Mouse (Mus musculus): ENCODE data around the gene Sim2.

The Sim2 gene

DNA sequence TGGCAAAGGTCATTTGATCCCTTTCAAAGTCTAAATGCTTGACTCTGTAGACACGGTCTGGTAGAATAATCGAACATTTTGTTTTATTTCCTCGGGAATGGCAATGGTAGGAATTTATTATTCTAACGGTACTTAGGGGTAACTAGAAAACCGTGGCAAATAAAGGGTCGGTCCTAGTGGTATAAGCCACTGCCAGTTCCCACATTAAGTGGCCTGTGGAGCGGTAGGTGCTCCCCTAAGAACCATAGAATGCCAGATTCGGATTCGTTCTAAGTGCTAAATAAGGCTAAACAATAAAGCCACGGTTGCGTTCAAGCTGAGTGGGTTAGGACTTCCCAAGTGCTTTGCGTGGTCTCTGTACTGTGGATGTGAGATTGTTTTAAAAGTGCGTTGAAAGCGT is 11.7 kb downstream of the Sim2 start:
- no peak for DNase-seq (ENCODE audit: low spot score)

DNA sequence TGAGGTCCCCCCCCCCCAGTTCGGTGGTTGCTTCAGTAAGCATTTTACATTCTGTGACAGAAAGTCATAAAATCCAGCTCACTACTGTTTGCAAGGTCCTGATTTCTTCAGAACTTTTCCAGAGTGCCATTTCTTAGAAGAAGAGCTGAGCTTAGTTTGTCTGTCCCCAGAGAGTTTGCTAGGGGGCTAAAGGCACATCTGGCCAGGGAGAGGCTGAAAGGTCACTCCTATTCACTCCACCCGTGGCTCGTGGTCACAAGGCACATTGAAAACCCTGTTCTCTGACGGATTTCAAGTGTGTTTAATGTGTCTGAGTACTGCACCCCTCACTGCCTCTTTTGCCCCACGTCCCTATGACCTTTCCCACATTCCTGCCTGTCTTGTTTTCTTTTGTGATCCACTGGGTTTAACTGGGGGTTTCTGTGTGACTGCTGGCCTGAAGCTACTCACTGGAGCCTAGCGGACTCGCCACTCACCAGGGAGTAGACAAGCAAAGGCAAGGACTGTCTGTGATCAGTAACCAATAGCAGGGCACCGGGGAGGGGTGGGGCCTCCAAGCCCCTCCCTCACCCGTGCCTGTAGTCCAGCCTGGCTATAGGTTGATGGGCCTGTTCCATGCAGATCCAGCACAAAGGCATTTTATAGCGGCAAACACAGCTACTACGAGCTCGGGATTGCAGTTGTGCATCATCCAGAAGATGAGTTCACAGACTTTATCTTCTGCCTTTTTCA is 13.2 kb downstream of the Sim2 start:
- DNase-seq (ENCODE audit: low spot score) = no peak

DNA sequence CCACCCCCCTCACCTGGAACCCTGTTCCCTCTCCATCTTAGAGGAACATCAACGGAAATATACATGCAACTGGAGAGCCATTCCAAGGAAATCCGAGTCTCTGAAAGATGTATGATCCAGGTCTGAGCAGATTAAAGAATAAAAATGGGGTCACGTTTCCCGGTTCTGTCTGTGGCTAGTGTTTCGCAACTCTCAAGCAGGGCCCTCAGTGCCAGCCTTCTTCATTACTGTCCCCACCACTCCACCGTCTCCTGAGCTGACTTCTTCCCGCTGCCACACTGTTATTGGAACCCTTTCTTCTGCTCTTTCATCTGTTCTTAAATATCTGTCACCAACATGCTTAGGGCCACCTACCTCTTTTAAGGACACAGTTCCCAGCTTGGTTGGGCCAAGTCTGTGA is 28.4 kb downstream of the Sim2 start:
- DNase-seq (ENCODE audit: low spot score) = no peak

DNA sequence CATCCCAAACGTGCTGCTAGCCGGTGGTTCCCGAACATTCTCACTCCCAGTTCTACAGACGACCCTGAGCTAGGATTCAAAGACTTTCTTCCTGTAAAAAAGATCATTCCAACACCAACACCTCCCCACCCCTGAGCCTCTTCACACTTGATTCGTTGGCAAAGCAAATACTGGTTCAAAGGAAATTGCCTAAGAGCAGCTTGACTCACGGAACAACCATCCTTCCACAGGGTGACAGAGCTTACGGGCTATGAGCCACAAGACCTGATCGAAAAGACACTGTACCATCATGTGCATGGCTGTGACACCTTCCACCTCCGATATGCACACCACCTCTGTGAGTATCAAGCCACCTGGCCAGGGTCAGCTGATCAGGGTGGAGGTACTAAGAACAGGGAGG is 30.0 kb downstream of the Sim2 start:
- DNase-seq (ENCODE audit: low spot score) = no peak

DNA sequence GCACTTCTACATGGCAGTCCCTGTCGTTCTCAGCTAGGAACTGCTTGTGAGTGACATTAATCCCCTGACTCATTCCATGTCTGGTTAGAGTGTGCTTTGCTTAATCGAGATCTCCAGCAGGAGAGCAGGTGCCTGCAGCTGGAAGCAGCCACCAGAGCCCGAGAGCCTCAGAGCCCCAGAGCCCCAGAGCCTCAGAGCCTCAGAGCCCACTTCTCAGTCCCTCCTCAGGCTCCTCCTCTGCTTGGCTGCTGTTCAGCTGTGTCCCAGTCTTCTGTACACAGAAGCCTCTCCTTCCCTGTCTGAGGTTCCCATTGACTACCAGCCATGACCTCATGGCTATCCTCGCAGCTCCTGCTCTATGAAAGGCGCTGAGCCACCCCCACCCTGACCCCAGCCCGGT is 32.6 kb downstream of the Sim2 start:
- DNase-seq (ENCODE audit: low spot score) = no peak

DNA sequence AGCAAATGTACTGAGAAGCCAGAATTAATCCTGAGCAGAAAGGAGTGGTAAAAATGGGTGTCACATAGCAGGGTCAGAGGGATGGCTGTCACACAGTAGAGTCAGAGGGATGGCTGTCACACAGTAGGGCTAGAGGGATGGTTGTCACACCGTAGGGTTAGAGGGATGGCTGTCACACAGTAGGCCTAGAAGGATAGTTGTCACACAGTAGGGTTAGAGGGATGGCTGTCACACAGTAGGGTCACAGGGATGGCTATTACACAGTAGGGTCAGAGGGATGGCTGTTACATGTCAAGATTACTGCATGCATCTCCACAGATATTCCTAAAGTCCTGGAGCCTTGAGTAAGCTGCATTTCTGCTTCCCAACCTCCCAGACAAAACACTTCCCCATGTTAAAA is 33.7 kb downstream of the Sim2 start:
- DNase-seq (ENCODE audit: low spot score) = no peak

DNA sequence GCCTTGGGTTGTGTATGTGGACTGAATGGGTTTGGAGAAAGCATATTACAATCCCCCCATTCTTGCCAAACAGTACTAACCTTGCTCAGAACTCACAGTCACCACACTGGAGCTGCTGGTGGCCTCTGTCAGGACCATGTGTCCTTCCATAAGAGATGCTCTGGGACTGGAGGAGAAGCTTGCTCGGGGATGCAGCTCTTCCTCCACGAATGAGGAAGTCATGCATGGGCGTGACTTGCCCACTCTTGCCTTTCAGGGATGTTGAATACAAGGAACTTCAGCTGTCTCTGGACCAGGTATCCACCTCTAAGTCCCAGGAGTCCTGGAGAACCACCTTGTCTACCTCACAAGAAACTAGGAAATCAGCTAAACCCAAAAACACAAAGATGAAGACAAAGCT is 37.6 kb downstream of the Sim2 start:
- DNase-seq (ENCODE audit: low spot score) = no peak

DNA sequence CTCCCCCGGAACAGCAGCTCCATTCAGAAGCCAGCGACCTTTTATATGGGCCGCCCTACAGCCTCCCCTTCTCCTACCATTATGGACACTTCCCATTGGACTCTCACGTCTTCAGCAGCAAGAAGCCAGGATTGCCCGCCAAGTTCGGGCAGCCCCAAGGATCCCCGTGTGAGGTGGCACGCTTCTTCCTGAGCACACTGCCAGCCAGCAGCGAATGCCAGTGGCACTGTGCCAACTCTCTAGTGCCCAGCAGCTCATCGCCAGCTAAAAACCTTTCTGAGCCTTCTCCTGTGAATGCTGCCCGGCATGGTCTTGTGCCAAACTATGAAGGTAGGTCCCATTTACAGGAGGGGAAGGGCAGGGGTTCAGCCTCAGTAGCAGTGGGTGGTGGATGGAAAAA is 38.5 kb downstream of the Sim2 start:
- DNase-seq (ENCODE audit: low spot score) = no peak

DNA sequence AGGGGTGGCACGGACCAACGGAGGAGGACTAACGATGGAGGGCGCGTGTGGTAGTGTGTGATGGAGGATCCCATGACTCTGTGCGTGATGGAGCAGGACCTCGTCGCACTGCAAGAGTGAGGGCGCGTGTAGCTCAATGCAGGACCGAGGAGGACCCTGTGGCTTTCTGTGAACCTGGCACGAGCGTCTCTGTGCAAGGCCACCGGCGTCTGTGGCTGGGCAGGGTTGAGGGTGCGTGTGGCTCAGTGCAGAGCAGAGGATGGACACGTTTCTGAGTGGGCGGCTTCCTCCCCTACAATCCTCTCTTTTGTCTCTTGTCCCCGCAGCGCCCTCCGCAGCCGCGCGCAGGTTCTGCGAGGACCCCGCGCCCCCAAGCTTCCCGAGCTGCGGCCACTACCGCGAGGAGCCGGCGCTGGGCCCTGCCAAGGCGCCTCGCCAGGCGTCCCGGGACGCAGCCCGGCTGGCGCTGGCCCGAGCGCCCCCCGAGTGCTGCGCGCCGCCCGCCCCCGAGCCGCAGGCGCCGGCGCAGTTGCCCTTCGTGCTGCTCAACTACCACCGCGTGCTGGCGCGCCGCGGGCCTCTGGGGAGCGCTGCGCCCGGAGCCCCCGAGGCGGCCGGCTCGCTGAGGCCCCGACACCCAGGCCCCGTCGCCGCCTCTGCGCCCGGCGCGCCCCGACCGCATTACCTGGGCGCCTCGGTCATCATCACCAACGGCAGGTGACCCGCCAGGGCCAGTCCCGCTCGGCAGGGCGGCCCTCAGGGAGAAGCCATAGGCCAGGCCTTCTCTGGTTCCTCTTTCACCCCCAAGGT is 40.6 kb downstream of the Sim2 start:
- DNase-seq (ENCODE audit: low spot score) = no peak

DNA sequence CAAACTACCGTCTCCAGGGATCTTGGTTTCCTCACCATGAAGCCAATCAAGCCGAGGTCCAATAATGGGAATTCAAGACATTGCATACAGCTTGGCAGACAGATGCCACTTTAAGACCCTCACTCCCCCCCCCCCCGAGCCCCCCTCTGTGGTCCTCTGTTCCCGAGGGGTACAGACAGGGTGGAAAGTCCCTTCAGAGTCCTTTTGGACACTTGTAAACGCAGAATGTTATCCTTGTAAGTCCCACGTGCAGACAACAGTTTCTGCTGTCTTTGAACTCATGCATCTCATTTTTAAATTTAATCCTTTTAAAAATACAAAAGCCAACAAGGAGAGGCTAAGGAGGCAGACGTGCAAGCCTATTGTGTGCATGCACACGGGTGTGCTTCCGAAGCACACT is 41.5 kb downstream of the Sim2 start:
- DNase-seq (ENCODE audit: low spot score) = no peak

DNA sequence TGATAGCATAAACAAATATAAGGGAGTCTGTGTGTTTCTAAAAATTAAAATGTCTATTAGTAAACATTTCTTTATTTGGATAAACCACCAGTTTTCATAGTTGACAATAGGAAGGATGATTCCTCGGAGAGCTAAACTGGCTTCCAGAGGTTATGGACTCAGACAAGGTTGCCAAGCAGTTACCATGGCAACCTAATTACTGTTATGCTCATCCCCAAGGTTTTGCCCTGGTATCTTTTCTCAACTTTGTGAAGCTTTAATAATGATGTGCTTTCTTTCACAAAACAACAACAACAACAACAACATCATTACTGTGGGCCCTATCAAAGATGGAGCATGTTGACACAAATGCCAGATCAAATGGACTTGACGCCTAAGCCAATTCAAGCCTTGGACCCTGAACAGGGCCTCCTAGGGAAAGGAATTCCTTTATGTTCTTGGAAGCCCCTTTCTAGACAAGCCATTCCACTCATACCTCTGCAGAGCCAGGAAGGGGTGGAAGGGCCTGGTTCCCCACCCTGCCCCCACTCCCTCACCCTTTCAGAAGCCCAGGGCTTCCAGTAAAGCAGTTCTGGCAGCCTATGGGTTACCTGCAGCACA is 43.6 kb downstream of the Sim2 start:
- DNase-seq (ENCODE audit: low spot score) = no peak

DNA sequence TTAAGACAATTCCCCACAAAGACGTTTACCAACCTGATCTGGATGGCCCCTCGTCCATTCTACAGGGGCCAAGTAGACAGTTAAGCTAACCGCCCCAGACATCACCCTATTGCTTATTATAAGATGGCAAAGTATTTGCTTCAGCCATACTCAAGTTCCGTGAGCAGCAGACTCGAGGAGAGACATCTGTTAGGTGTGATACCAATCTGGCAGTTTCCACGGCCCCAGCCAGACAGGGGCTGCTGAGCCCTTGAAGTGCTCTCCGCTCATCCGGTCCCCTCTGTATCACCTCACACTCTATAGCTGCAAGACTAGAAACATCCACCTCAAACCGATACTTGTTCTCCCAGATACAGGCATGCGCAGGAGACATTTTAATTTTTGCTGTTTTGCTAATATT is 49.5 kb downstream of the Sim2 start:
- DNase-seq (ENCODE audit: low spot score) = no peak

DNA sequence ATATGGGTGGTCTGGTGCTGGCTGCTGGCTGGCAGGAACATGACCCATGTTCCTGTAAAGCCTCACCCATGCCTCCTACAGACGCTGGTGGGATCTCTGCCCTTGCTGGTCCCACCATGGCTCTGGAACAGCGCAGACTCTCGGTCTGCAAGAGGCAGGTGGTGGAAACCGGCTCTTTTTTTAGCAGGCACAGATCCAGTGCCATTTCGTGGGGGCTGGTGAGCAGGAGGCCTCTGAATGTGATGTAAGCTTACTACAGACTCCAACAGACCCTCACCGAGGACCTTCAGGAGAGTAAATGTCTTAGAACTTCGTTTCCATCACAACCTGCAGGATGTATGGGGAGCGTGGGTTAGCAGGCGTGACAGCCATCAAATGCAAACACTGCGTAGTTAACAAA is 56.0 kb downstream of the Sim2 start:
- no peak for DNase-seq (ENCODE audit: low spot score)

DNA sequence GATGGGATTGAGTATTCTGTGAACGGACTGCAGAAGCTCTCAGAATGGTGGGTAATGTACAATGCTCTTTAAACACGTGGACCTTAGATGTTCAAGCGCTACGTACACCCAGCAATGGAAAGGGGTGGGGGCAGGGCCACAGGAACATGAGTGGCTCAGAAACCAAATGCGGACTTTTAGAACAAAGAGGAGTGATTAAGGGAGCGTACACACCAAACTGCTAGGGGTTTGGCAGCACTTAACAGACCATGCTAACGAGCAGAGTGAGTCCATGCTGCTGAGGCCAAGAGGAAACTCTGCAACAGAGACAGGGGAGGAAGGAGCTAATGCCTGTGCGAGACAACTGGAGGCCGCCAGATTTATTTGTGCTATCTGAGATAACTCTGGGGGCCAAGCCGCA is 58.6 kb downstream of the Sim2 start:
- no peak for DNase-seq (ENCODE audit: low spot score)

DNA sequence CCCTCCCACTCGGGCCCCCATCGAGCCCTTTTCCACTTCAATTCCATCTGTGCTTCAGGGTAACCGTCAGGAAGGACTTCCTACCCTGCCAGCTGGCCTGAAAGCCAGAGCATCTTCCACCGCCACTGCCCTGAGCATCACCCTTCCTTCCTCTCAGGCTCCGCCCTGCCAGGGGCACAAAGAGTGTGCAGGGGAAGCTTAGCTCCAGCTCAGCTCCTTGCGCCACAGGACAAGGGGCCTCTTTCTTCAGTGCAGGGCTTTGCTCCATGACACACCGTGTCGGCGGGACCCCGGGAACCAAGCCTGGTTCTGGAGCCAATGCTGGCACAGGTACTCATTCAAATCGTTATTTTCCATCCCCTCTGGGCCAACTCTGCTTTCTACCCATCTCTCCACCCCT is 63.4 kb downstream of the Sim2 start:
- DNase-seq (ENCODE audit: low spot score) = no peak

DNA sequence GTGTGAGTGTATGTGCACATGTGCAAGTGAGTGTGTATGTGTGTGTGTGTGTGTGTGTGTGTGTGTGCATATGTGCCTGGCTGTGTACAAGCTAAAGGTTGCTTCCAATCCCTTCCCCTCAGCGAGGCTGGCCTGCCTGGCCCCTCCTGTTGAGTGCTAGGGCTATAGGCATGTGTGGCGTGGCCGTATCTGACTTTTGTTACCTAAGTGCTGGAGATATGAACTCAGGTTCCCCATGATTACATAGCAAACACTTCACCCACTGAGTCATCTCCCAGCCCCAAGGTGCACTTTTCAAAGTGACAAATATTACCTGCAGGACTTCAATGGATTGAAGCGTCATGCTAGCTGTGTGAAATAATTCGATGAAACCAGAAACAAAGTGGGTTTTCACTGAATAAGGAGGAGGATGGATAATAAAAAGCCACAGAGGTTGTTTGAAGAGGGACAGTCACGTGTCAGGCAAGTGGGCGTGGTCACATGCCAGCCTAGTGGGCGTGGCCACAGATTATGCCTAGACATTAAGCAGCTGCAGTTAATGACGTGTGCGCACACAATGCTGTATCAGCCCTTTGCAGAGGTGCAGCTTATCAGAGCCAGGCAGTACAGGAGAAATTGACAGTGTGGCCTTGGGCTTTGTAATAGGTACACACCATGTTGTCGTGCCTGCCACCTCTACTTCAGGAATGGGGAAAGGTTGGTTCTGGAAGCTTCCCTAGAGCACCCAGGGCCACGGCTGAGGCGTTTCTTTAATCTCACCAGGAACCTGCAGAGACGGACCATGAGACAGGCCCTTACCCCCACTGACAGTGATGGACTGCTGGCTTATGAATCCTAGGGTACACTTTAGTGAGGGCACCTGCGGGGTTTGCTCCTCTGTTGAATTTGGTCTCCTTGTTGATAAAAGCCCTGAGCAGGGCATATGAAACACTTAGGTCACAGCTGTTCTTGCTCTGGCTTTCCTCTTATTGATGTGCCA is 65.7 kb downstream of the Sim2 start:
- DNase-seq (ENCODE audit: low spot score) = peak; percentile 96

DNA sequence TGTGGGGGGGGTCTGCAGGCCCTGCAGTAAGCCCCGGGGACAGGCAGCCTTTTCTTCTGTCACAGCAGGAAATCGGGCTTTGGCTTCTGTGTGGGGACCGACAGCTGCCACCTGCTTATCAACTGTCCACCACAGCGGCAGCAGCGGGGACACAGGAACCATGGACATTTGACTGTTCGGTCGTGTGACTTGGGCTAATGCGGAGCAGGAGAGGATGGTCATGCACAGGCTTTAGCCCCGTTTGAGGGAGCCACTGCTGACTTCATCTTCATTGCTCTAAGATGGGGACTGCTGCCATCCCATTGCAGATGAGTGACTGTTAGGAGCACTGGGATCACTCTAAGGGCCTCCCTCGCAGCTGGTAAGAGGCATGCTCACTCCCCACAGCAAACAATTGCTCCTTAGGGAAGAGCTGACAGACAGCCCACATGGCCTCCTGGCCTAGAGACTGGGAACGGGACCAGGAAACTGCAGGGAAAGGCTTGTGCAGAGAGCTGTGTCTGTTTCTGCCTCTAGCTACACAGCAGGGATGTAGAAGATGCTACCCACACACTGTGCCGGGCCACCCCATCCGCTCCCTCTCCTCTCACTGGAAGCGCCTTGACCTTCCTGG is 70.4 kb downstream of the Sim2 start:
- DNase-seq (ENCODE audit: low spot score) = no peak

DNA sequence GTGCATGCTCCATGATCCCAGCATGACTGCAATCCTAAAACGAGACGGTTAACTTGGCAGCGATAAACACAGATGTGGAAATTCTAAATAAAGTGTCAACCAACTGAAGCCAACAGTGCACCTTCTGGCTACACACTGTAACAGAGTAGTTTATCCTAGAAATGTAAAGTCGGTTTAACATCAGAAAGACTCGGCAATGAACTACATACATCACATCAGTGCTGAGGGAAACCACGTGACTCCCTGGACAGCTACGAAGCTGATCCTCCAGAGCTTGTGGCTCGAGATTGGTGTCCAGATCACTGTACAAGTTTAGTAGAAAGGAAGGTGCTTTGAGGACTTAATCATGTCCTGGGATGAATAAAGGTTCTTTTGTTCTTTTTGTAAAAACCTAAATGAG is 73.1 kb downstream of the Sim2 start:
- no peak for DNase-seq (ENCODE audit: low spot score)

DNA sequence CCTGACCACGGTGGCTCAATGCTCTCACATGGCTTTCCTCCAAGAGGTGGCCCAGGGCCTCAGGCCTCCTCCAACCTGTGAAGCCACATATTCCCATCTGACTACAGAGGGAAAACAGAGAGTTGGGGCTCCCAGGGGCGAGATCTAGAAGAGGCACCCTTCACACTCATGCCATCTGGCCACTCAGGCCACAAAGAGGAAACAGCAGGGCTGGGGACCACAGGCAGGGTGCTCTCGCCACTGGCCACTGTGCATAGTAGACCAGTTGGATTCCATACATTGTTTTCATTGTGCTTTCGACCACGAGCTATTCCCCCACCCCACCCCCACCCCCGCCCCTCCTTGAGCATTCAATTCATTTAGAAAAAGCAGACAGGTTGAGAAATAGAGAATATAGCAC is 77.3 kb downstream of the Sim2 start:
- DNase-seq (ENCODE audit: low spot score) = no peak

DNA sequence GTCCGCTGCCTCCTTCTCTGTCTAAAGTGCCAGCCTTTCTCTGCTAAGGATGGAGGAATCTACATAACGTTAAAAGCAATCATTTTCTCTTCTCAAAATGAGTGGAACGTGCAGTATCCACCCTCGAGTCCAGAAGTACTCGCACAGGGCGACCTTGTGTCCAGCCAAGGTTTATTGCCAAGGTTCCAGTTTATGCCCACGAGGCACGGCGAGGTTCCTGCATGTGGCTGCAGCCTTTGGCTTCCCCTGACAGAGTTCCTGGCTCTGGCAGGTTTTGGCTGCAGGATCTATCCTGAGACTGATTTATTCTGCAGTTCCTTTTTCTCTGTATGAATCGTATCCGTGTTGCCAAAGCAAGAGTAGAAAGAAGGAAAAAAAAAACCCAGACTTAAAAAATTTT is 78.3 kb downstream of the Sim2 start:
- no peak for DNase-seq (ENCODE audit: low spot score)

DNA sequence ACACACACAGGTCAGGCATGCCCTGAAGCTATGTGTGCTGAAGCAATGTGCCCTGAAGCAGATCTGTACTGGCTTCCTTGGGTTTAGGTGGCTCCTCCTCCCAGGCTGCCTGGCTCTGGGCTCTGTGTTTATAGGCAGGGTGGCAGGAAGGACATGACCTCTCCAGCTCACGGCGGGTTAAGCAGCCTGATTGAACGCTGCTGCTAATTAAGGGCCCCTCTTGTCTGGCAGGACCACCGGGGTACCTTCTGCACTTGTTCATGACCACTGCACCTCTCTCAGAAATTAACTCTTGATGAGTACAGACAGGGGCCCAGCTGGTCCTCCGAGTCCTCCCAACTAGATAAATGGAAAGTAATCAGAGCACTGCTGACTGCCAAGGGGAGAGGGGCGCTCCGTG is 79.5 kb downstream of the Sim2 start:
- DNase-seq (ENCODE audit: low spot score) = no peak

DNA sequence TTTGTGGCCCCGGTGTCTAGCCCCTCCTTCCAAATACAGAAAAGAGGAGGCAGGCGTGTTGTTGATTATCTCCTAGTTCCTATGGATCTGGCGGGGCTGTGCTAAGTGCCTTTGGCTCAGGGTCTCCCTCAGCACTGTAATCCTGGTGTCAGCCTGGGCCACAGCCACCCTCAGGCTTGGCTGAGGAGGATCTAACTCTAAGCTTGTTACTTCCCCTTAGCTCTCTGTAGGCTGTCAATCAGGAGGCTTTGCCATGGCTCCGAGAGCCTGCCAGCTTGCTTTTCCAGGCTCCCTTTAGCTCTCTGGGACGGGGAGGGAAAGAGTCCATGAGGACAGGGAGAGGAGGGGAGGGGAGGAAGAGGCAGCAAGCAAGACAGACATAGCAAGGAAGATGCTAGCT is 80.2 kb downstream of the Sim2 start:
- no peak for DNase-seq (ENCODE audit: low spot score)

Data from c-Kit-positive CD71-positive TER-119-positive erythroid progenitor cells, embryonic 14.5 days (primary cell).